Mouse (Mus musculus) kidney, postnatal 0 days (tissue): ENCODE measurements around the gene Cldn10. TPM values are rescaled to one million over a fixed set of nuclear protein-coding genes. Genes with fewer than 3 reads are reported as not detected.

Experiments
- ATAC-seq: fragments of 200-750 bp; cut with Nextera tagmentation; replicated peaks from 2 replicates; pipeline ENCODE4 v1.8.0; 2017; ENCODE audit warnings: low read depth, moderate number of reproducible peaks, moderate TSS enrichment, moderate library complexity; ENCODE audit not compliant: low FRiP score
- DNase-seq: peaks from one replicate; pipeline ENCODE4 v3.0.0-alpha.2; 2016; ENCODE audit warnings: low spot score
- H3K27ac ChIP-seq: fragments of 300-500 bp; sonication (generic); 2 replicates; pipeline ENCODE4 v1.5.1; 2014; ENCODE audit warnings: mild to moderate bottlenecking
- H3K27me3 ChIP-seq: fragments of 300-500 bp; sonication (generic); 2 replicates; pipeline ENCODE4 v1.6.1; 2014; ENCODE audit warnings: low read length, mixed read lengths; ENCODE audit not compliant: insufficient read depth
- H3K36me3 ChIP-seq: fragments of 300-500 bp; sonication (generic); 2 replicates; pipeline ENCODE4 v1.6.1; 2014; ENCODE audit warnings: low read length, mixed read lengths; ENCODE audit not compliant: insufficient read depth
- H3K4me1 ChIP-seq: fragments of 300-500 bp; sonication (generic); replicated peaks from 2 replicates; pipeline ENCODE4 v1.6.1; 2014; ENCODE audit warnings: antibody characterized with exemption, low read length, mixed read lengths; ENCODE audit not compliant: insufficient read depth
- H3K4me2 ChIP-seq: fragments of 300-500 bp; sonication (generic); 2 replicates; pipeline ENCODE4 v1.6.1; 2014; ENCODE audit warnings: mild to moderate bottlenecking, low read length, moderate library complexity, mixed read lengths
- H3K4me3 ChIP-seq: fragments of 300-500 bp; sonication (generic); replicated peaks from 2 replicates; pipeline ENCODE4 v1.5.1; 2014; ENCODE audit warnings: low read depth, low read length
- H3K9ac ChIP-seq: fragments of 300-500 bp; sonication (generic); 2 replicates; pipeline ENCODE4 v1.6.1; 2014; ENCODE audit warnings: low read depth, low read length
- H3K9me3 ChIP-seq: fragments of 300-500 bp; sonication (generic); replicated peaks from 2 replicates; pipeline ENCODE4 v1.6.1; 2016; ENCODE audit warnings: low read length, inconsistent platforms, mixed read lengths
- CTCF ChIP-seq: IDR thresholded peaks from 2 replicates; pipeline ENCODE4 v1.5.1; 2016; ENCODE audit warnings: antibody characterized with exemption, low read depth, mild to moderate bottlenecking, moderate library complexity
- WGBS: fragments of 180-500 bp; shearing (Covaris S2); extraction: QIAGEN DNeasy Blood & Tissue Kit; methylation state at CpG from one replicate; pipeline ENCODE4 v1.1.7; 2014; 5-methylcytosine and 5-hydroxymethylcytosine counted together
- polyA plus RNA-seq: library from polyadenylated mRNA; unstranded; fragments of >200 nt; fragmentation: Nextera tagmentation; extraction: Ambion mirVana; gene quantifications from 2 replicates; pipeline ENCODE4 v1.2.1, GENCODE M21; 2015

Cldn10 gene
- polyA plus RNA-seq, 1 experiment from 2014 or later = 211 TPM

- Histone ChIP-seq H3K4me3 (no peak overlapping the region), H3K36me3 (no peaks in the 10 kb centered on the region), H3K9ac (no peak overlapping the region), H3K27ac (no peak overlapping the region), H3K4me1 (no peaks in the 10 kb centered on the region), H3K9me3 (no peaks in the 10 kb centered on the region), H3K27me3 (no peaks in the 10 kb centered on the region), H3K4me2 (no peak overlapping the region)
- DNase-seq (no peak), ATAC-seq (no peak)
- WGBS = 86% methylated on average over 4 of the region's 4 CpGs
- no peak for TF ChIP-seq CTCF
These were observed 10.2 kb upstream of the Cldn10 start for GRCm38 (mm10) chr14:118777478-118777877.

GRCm38 (mm10) chr14:118781601-118782000, 6.1 kb upstream of the Cldn10 start:
- TF ChIP-seq CTCF = no peak
- H3K9me3 ChIP-seq = no peaks in the 10 kb centered on the region
- H3K36me3 ChIP-seq = no peaks in the 10 kb centered on the region
- ATAC-seq (no peak), DNase-seq (no peak)
- 84% methylated on average over 7 of the region's 7 CpGs for WGBS
- H3K27me3 ChIP-seq = no peaks in the 10 kb centered on the region
- H3K4me3 ChIP-seq = no peak overlapping the region
- no peak overlapping the region for H3K9ac ChIP-seq
- no peaks in the 10 kb centered on the region for H3K4me1 ChIP-seq
- H3K27ac ChIP-seq = no peak overlapping the region
- no peak overlapping the region for H3K4me2 ChIP-seq

- Histone ChIP-seq H3K36me3 (no peaks in the 10 kb centered on the region), H3K9me3 (no peaks in the 10 kb centered on the region), H3K27ac (no peak overlapping the region), H3K4me1 (no peaks in the 10 kb centered on the region), H3K4me3 (no peak overlapping the region), H3K4me2 (no peak overlapping the region), H3K9ac (no peak overlapping the region), H3K27me3 (no peaks in the 10 kb centered on the region)
- peak; percentile 52 for TF ChIP-seq CTCF
- 61% methylated on average over 3 of the region's 3 CpGs for WGBS
- ATAC-seq = peak; percentile 48; the same call in 1 of the 2 replicates
- no peak for DNase-seq
These were observed 5.5 kb upstream of the Cldn10 start for GRCm38 (mm10) chr14:118782241-118782640.

DNA sequence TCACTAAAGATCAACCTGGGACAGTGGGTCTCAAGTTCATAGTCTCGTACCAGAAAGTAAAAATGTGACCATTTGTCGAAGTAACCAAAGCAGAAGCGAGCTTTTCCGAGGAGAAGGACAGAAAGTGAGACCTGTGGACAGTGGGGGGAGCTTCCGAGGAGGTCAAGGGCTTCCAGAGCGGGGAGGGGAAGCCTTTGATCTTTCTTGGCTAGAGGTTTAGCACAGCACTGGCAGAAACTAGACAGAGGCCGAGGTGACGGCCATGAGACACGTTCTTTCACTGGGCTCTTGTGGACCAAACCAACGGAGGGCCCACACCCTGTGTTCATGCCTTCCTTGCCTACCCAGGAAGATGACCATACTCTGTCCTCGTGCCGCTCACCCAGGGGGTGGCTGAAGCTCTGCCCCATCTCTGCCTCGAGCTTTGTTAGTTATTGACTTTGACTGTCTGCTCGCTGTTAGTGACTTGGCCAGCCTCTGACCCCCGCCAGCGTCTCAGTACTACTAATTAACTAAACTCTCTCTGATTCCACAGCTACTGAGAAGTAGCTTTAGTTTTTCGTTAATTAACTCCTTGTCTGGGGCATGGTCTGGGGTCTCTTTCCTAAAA, 4.3 kb upstream of the Cldn10 start:
- Histone ChIP-seq H3K36me3 (no peaks in the 10 kb centered on the region), H3K9me3 (no peaks in the 10 kb centered on the region), H3K27me3 (no peaks in the 10 kb centered on the region), H3K4me2 (no peak overlapping the region), H3K4me3 (no peak overlapping the region), H3K27ac (peak overlapping the region; percentile 75; the same call in 1 of the 2 replicates), H3K9ac (no peak overlapping the region), H3K4me1 (0 out of 2 replicates have a peak, but pooled peaks cover 5% of the 10 kb centered on the region)
- ATAC-seq (peak; percentile 87), DNase-seq (peak; percentile 49)
- WGBS = 53% methylated on average over 17 of the region's 17 CpGs
- no peak for TF ChIP-seq CTCF

- H3K9me3 ChIP-seq = no peaks in the 10 kb centered on the region
- no peak overlapping the region for H3K4me3 ChIP-seq
- ATAC-seq = no peak
- no peak overlapping the region for H3K27ac ChIP-seq
- no peak for TF ChIP-seq CTCF
- WGBS = 51% methylated on average over 4 of the region's 4 CpGs
- H3K27me3 ChIP-seq = no peaks in the 10 kb centered on the region
- no peak for DNase-seq
- H3K9ac ChIP-seq = no peak overlapping the region
- H3K4me1 ChIP-seq = 0 out of 2 replicates have a peak, but pooled peaks cover 5% of the 10 kb centered on the region
- H3K4me2 ChIP-seq = 0 out of 2 replicates have a peak overlapping the region, but pooled peaks have one; percentile 18
- H3K36me3 ChIP-seq = no peaks in the 10 kb centered on the region
These were observed 2.5 kb downstream of the Cldn10 start for GRCm38 (mm10) chr14:118790217-118790616.

DNA sequence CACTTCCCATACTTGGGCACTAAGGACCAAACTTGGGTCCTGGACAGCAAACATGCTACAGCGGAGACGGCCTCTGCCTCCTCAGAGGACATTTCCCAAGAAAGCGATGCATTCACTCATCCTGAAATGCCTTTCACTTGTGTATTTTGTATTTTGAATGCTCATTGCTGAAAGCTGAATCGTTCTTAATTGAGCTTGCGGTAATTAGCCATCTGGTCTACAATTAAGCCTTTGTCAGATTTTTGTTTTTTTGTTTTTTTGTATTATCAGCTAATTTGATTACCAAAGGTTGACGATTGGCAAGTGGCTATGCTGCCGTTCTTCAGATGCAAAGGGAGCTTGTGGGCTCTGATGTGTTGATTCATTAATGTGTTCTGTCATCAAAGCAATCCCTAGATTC, 5.2 kb downstream of the Cldn10 start:
- Histone ChIP-seq H3K27ac (no peak overlapping the region), H3K27me3 (no peaks in the 10 kb centered on the region), H3K4me2 (no peak overlapping the region), H3K9ac (no peak overlapping the region), H3K4me3 (no peak overlapping the region), H3K9me3 (no peaks in the 10 kb centered on the region), H3K36me3 (no peaks in the 10 kb centered on the region), H3K4me1 (0 out of 2 replicates have a peak, but pooled peaks cover 3% of the 10 kb centered on the region)
- DNase-seq (no peak), ATAC-seq (no peak)
- TF ChIP-seq CTCF = no peak
- 88% methylated on average over 7 of the region's 7 CpGs for WGBS
